In the genomic region with DNA sequence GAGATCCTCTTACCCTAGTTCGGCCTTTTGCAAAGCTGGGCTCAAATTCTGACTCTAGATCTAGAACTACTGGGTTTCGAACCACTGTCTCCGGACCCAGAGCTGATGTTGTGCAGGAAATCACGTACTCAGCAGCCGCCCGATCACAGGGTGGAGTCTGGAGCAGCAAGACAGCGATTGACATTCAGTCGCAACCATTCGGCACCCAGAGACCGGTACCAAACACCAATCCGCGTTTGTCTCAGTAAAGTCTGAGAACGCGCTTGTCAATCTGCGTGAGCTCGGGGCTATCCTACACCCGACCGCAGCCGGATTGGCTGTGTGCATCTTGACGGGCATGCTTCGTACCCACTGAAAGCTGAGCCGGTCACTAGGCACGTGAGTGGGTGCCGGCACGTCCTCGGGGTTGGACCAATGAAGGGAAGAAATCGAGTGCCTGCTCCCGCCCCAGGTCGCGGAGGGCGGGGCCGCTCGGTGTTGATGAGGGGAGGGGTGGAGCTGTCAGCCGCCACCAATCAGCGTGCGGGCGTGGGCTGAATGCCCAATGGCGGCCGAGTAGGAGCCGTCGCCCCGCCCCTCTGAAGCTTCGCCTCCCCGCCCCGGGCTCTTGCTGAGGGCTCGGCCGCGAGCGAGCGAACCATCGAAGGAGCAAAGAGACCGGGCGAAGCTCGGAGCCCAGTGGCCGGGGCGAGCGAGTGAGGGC, we compare ENCODE assay signal across 8 mouse cellular contexts. TPM values are rescaled to one million over a fixed set of nuclear protein-coding genes. Genes with fewer than 3 reads are reported as not detected.
DNase-seq lines count a peak whose midpoint lies in the region; ATAC-seq and TF ChIP-seq lines count a peak whose summit lies in the region.

Gene Kdm4b (plus strand): TSS at position 613 of the 703 bp plus-strand sequence.

- under 1% methylated on average over 57 of the region's 57 CpGs for WGBS in forebrain, embryonic 10.5 days
- under 1% methylated on average over 57 of the region's 57 CpGs for WGBS in heart, embryonic 15.5 days
- 1% methylated on average over 57 of the region's 57 CpGs for WGBS in liver, embryonic 14.5 days (ENCODE audit: insufficient replicate concordance)
- under 1% methylated on average over 49 of the region's 57 CpGs for WGBS in neural tube, embryonic 11.5 days
- WGBS in stomach, postnatal 0 days = under 1% methylated on average over 56 of the region's 57 CpGs

- H3K27me3 ChIP-seq in forebrain, embryonic 10.5 days (ENCODE audit: poor library complexity, severe bottlenecking) = no peaks in the 10 kb centered on the region
- H3K27me3 ChIP-seq in heart, embryonic 15.5 days = no peaks in the 10 kb centered on the region
- H3K27me3 ChIP-seq in liver, embryonic 14.5 days (ENCODE audit: control insufficient read depth, insufficient read depth, low read length) = no peaks in the 10 kb centered on the region
- no peaks in the 10 kb centered on the region for H3K27me3 ChIP-seq in neural tube, embryonic 11.5 days (ENCODE audit: control insufficient read depth, insufficient read depth, low read length)
- H3K27me3 ChIP-seq in stomach, postnatal 0 days (ENCODE audit: control insufficient read depth, insufficient read depth, low read length) = no peaks in the 10 kb centered on the region

- peak within 1 kb of the TSS; percentile 94 for H3K27ac ChIP-seq in forebrain, embryonic 10.5 days
- H3K27ac ChIP-seq in heart, embryonic 15.5 days = peak within 1 kb of the TSS; percentile 96
- H3K27ac ChIP-seq in liver, embryonic 14.5 days = peak within 1 kb of the TSS; percentile 85
- peak within 1 kb of the TSS; percentile 94 for H3K27ac ChIP-seq in neural tube, embryonic 11.5 days (ENCODE audit: low read depth, low read length)
- H3K27ac ChIP-seq in stomach, postnatal 0 days (replicated peaks) = peak within 1 kb of the TSS; percentile 99

- ATAC-seq in heart, embryonic 15.5 days (replicated peaks; ENCODE audit: insufficient number of reproducible peaks, insufficient read depth, low FRiP score, low read depth) = peak; percentile 98
- peak; percentile 96 for ATAC-seq in liver, embryonic 14.5 days (ENCODE audit: insufficient read depth)
- peak; percentile 100 for ATAC-seq in neural tube, embryonic 11.5 days (ENCODE audit: insufficient read depth, low FRiP score, low TSS enrichment)
- ATAC-seq in stomach, postnatal 0 days (ENCODE audit: low FRiP score, low TSS enrichment) = peak; percentile 99

- H3K36me3 ChIP-seq in forebrain, embryonic 10.5 days (replicated peaks) = peaks cover 41% of the 10 kb centered on the region
- H3K36me3 ChIP-seq in heart, embryonic 15.5 days = peaks cover 17% of the 10 kb centered on the region
- H3K36me3 ChIP-seq in liver, embryonic 14.5 days (replicated peaks; ENCODE audit: control insufficient read depth, insufficient read depth, low read depth) = peaks cover 30% of the 10 kb centered on the region
- H3K36me3 ChIP-seq in neural tube, embryonic 11.5 days (ENCODE audit: control insufficient read depth, insufficient read depth, low read length) = peaks cover under 1% of the 10 kb centered on the region
- no peaks in the 10 kb centered on the region for H3K36me3 ChIP-seq in stomach, postnatal 0 days (ENCODE audit: control insufficient read depth, insufficient read depth, low read length)

- TF ChIP-seq CTCF in liver, embryonic 14.5 days (IDR thresholded peaks at IDR 0.05; ENCODE audit: low read depth) = no peak
- TF ChIP-seq CTCF in stomach, postnatal 0 days (IDR thresholded peaks at IDR 0.05; ENCODE audit: low read depth) = no peak

- peak within 1 kb of the TSS; percentile 88 for H3K4me2 ChIP-seq in heart, embryonic 15.5 days
- H3K4me2 ChIP-seq in liver, embryonic 14.5 days (ENCODE audit: low read depth) = peak within 1 kb of the TSS; percentile 96
- peak within 1 kb of the TSS; percentile 88 for H3K4me2 ChIP-seq in neural tube, embryonic 11.5 days (ENCODE audit: low read depth)
- peak within 1 kb of the TSS; percentile 79 for H3K4me2 ChIP-seq in stomach, postnatal 0 days (replicated peaks; ENCODE audit: low read depth)

- peaks cover 45% of the 10 kb centered on the region for H3K4me1 ChIP-seq in forebrain, embryonic 10.5 days
- peaks cover 39% of the 10 kb centered on the region for H3K4me1 ChIP-seq in heart, embryonic 15.5 days (replicated peaks)
- peaks cover 17 to 28% of the 10 kb centered on the region in 2 experiments for H3K4me1 ChIP-seq in liver, embryonic 14.5 days (replicated peaks; ENCODE audit: control insufficient read depth in 2 of 2, insufficient read depth in 2 of 2, low read length in 1 of 2)
- H3K4me1 ChIP-seq in neural tube, embryonic 11.5 days (ENCODE audit: control insufficient read depth, insufficient read depth, low read length) = peaks cover 14% of the 10 kb centered on the region
- peaks cover 14% of the 10 kb centered on the region for H3K4me1 ChIP-seq in stomach, postnatal 0 days (replicated peaks; ENCODE audit: control insufficient read depth, insufficient read depth)

- H3K9ac ChIP-seq in heart, embryonic 15.5 days = peak within 1 kb of the TSS; percentile 94
- peak within 1 kb of the TSS; percentile 88 for H3K9ac ChIP-seq in liver, embryonic 14.5 days (replicated peaks)
- peak within 1 kb of the TSS; percentile 94 for H3K9ac ChIP-seq in neural tube, embryonic 11.5 days (ENCODE audit: low read length)
- peak within 1 kb of the TSS; percentile 98 for H3K9ac ChIP-seq in stomach, postnatal 0 days (ENCODE audit: low read length)

- H3K4me3 ChIP-seq in forebrain, embryonic 10.5 days = peak within 1 kb of the TSS; percentile 90
- peak within 1 kb of the TSS; percentile 85 for H3K4me3 ChIP-seq in heart, embryonic 15.5 days
- peak within 1 kb of the TSS; percentile 64 to 77 for H3K4me3 ChIP-seq in liver, embryonic 14.5 days (ENCODE audit: insufficient read depth in 1 of 2, low read depth in 2 of 2, low read length in 2 of 2)
- peak within 1 kb of the TSS; percentile 96 for H3K4me3 ChIP-seq in neural tube, embryonic 11.5 days (ENCODE audit: low read depth, low read length)
- H3K4me3 ChIP-seq in stomach, postnatal 0 days (ENCODE audit: low read depth, low read length) = peak within 1 kb of the TSS; percentile 83

- no peaks in the 10 kb centered on the region for H3K9me3 ChIP-seq in forebrain, embryonic 10.5 days
- no peaks in the 10 kb centered on the region for H3K9me3 ChIP-seq in heart, embryonic 15.5 days (replicated peaks)
- no peaks in the 10 kb centered on the region for H3K9me3 ChIP-seq in liver, embryonic 14.5 days (ENCODE audit: control insufficient read depth, low read length)
- no peaks in the 10 kb centered on the region for H3K9me3 ChIP-seq in neural tube, embryonic 11.5 days (ENCODE audit: control insufficient read depth, low read length)
- H3K9me3 ChIP-seq in stomach, postnatal 0 days (ENCODE audit: control insufficient read depth, low read length) = no peaks in the 10 kb centered on the region

- TF ChIP-seq EP300 in liver, embryonic 14.5 days (IDR thresholded peaks at IDR 0.05; ENCODE audit: low read depth) = no peak
- TF ChIP-seq EP300 in stomach, postnatal 0 days (optimal IDR thresholded peaks at IDR 0.05) = no peak

- DNase-seq in CD8-positive naive resting alpha-beta T cell, adult 2 months (ENCODE audit: low read depth in 2 of 2, low spot score in 2 of 2) = peak; percentile 98 to 99
- DNase-seq in c-Kit-positive CD71-negative TER-119-negative erythroid progenitor cells, embryonic 14.5 days (ENCODE audit: low read depth) = peak; percentile 95
- peak; percentile 99 for DNase-seq in forebrain, embryonic 10.5 days (ENCODE audit: extremely low spot score, low spot score)
- DNase-seq in kidney, postnatal 25 days = peak; percentile 99 to 100
- peak; percentile 98 for DNase-seq in liver, embryonic 14.5 days (ENCODE audit: low read depth in 3 of 3, low spot score in 3 of 3)
- peak; percentile 100 for DNase-seq in neural tube, embryonic 11.5 days (ENCODE audit: low spot score)
- peak; percentile 100 for DNase-seq in stomach, postnatal 0 days (ENCODE audit: low spot score)

RNA-seq across cellular contexts. Expression of gene Kdm4b, which starts in this region (rescaled TPM):
- 35.9 and 39.6 TPM in 2 replicates for polyA plus RNA-seq in forebrain, embryonic 10.5 days (2016; fragmentation: Nextera tagmentation; extraction: Ambion mirVana)
- 26.1 and 31.2 TPM in 2 replicates for polyA plus RNA-seq in heart, embryonic 15.5 days (2015; fragmentation: Nextera tagmentation; extraction: Ambion mirVana)
- polyA plus RNA-seq in liver, embryonic 14.5 days (2012; rRNA removed) = 4.2 and 4.6 TPM in 2 replicates
- 4.5 and 6.3 TPM in 2 replicates for polyA plus RNA-seq in liver, embryonic 14.5 days (2014; fragmentation: Nextera tagmentation; extraction: Ambion mirVana)
- 53.5 and 59.9 TPM in 2 replicates for polyA plus RNA-seq in neural tube, embryonic 11.5 days (2014; fragmentation: Nextera tagmentation; extraction: Ambion mirVana)
- 13.5 and 15.0 TPM in 2 replicates for polyA plus RNA-seq in stomach, postnatal 0 days (2015; fragmentation: Nextera tagmentation; extraction: Ambion mirVana)

Comparison
In these comparisons a context has a peak if more than half of its experiments do, and no peak if none do; other contexts are left out.
1. Peak in every context shown above with its lines: DNase-seq, ATAC-seq, H3K4me3 ChIP-seq and H3K27ac ChIP-seq.